Mouse (Mus musculus): ENCODE results near the gene Adssl1. TPM values are rescaled to one million over a fixed set of nuclear protein-coding genes. Genes with fewer than 3 reads are reported as not detected.

Gene Adssl1
- polyA plus RNA-seq, 1 experiment from 2014 or later, result 2.0 TPM

- Histone ChIP-seq H3K4me3 (replicated peaks) (peak overlapping the region; percentile 68), H3K9me3 (no peaks in the 10 kb centered on the region), H3K4me1 (peaks cover 41% of the 10 kb centered on the region), H3K27me3 (peaks cover 61% of the 10 kb centered on the region), H3K36me3 (replicated peaks) (no peaks in the 10 kb centered on the region), H3K9ac (peak overlapping the region; percentile 71), H3K4me2 (peak overlapping the region; percentile 94), H3K27ac (no peak overlapping the region)
- no peak for ATAC-seq (ENCODE audit: low FRiP score)
- WGBS, result 19% methylated on average over 19 of the region's 19 CpGs
Observed at GRCm38 (mm10) chr12:112677943-112678554, 58.2 kb downstream of the Adssl1 start.

GRCm38 (mm10) chr12:112678555-112679026 is 58.7 kb downstream of the Adssl1 start, which contains the start of gene Zbtb42:
Gene Zbtb42, plus strand, starts transcription at chr12:112678828.
- Histone ChIP-seq H3K27me3 (peaks cover 64% of the 10 kb centered on the region), H3K9ac (peak within 1 kb of the TSS; percentile 71), H3K4me3 (replicated peaks) (peak within 1 kb of the TSS; percentile 68), H3K27ac (no peak within 1 kb of the TSS), H3K36me3 (replicated peaks) (no peaks in the 10 kb centered on the region), H3K9me3 (no peaks in the 10 kb centered on the region), H3K4me2 (peak within 1 kb of the TSS; percentile 94), H3K4me1 (peaks cover 43% of the 10 kb centered on the region)
- peak; percentile 42 for ATAC-seq (ENCODE audit: low FRiP score)
- WGBS, result under 1% methylated on average over 43 of the region's 60 CpGs

- ATAC-seq (ENCODE audit: low FRiP score), result peak; percentile 18; the same call in 1 of the 2 replicates
- Histone ChIP-seq H3K4me3 (replicated peaks) (peak overlapping the region; percentile 68), H3K9ac (peak overlapping the region; percentile 71), H3K9me3 (no peaks in the 10 kb centered on the region), H3K4me1 (peaks cover 44% of the 10 kb centered on the region), H3K36me3 (replicated peaks) (no peaks in the 10 kb centered on the region), H3K27ac (no peak overlapping the region), H3K27me3 (peaks cover 64% of the 10 kb centered on the region), H3K4me2 (peak overlapping the region; percentile 94)
- WGBS, result 4% methylated on average over 68 of the region's 87 CpGs
Observed at GRCm38 (mm10) chr12:112679027-112679996, 59.5 kb downstream of the Adssl1 start.

GRCm38 (mm10) chr12:112683351-112683750 is 63.5 kb downstream of the Adssl1 start:
- no peak overlapping the region for H3K4me3 ChIP-seq (replicated peaks)
- H3K27ac ChIP-seq, result no peak overlapping the region
- H3K4me2 ChIP-seq, result no peak overlapping the region
- H3K27me3 ChIP-seq, result peaks cover 50% of the 10 kb centered on the region
- no peaks in the 10 kb centered on the region for H3K36me3 ChIP-seq (replicated peaks)
- no peak for ATAC-seq (ENCODE audit: low FRiP score)
- no peaks in the 10 kb centered on the region for H3K9me3 ChIP-seq
- no peak overlapping the region for H3K9ac ChIP-seq
- peaks cover 19% of the 10 kb centered on the region for H3K4me1 ChIP-seq
- 54% methylated on average over 7 of the region's 7 CpGs for WGBS

- 86% methylated on average over 15 of the region's 15 CpGs for WGBS
- no peak overlapping the region for H3K4me2 ChIP-seq
- H3K9ac ChIP-seq, result no peak overlapping the region
- no peak overlapping the region for H3K4me3 ChIP-seq (replicated peaks)
- no peak for ATAC-seq (ENCODE audit: low FRiP score)
- no peaks in the 10 kb centered on the region for H3K9me3 ChIP-seq
- 0 out of 2 replicates have a peak, but pooled peaks cover under 1% of the 10 kb centered on the region for H3K27me3 ChIP-seq
- no peak overlapping the region for H3K27ac ChIP-seq
- no peaks in the 10 kb centered on the region for H3K36me3 ChIP-seq (replicated peaks)
- peaks cover 14% of the 10 kb centered on the region for H3K4me1 ChIP-seq
Observed at GRCm38 (mm10) chr12:112688458-112688857, 68.6 kb downstream of the Adssl1 start.

Small RNA genes within 50 kb of the gene (microRNA-seq; reads per million reads assigned to microRNA genes)
- gene Mir6939, result 0.97 reads per million

Other genes starting within 250 kb of the Adssl1 start
- gene A530016L24Rik, start 130.6 kb upstream of the Adssl1 start, polyA plus RNA-seq (2016; fragmentation: Nextera tagmentation; extraction: Ambion mirVana), result not detected in 2 replicates
- 10.7 and 11.5 TPM in 2 replicates for gene Tmem179, start 103.3 kb upstream of the Adssl1 start, polyA plus RNA-seq (2016; fragmentation: Nextera tagmentation; extraction: Ambion mirVana)
- 0.70 and 1.3 TPM in 2 replicates for gene Inf2, start 31.3 kb upstream of the Adssl1 start, polyA plus RNA-seq (2016; fragmentation: Nextera tagmentation; extraction: Ambion mirVana)
- 151 and 173 TPM in 2 replicates for gene Siva1, start 24.6 kb downstream of the Adssl1 start, polyA plus RNA-seq (2016; fragmentation: Nextera tagmentation; extraction: Ambion mirVana)
- gene Akt1, start 54.8 kb downstream of the Adssl1 start, polyA plus RNA-seq (2016; fragmentation: Nextera tagmentation; extraction: Ambion mirVana), result 47.0 and 71.6 TPM in 2 replicates
- 4.6 and 5.1 TPM in 2 replicates for gene Zbtb42, start 58.8 kb downstream of the Adssl1 start, polyA plus RNA-seq (2016; fragmentation: Nextera tagmentation; extraction: Ambion mirVana)
- gene Cep170b, start 100.4 kb downstream of the Adssl1 start, polyA plus RNA-seq (2016; fragmentation: Nextera tagmentation; extraction: Ambion mirVana), result 14.4 and 16.3 TPM in 2 replicates
- 3.6 and 3.9 TPM in 2 replicates for gene Pld4, start 140.6 kb downstream of the Adssl1 start, polyA plus RNA-seq (2016; fragmentation: Nextera tagmentation; extraction: Ambion mirVana)
- gene Ahnak2, start 182.6 kb downstream of the Adssl1 start, polyA plus RNA-seq (2016; fragmentation: Nextera tagmentation; extraction: Ambion mirVana), result 0.05 and 0.19 TPM in 2 replicates
- gene Clba1, start 188.9 kb downstream of the Adssl1 start, polyA plus RNA-seq (2016; fragmentation: Nextera tagmentation; extraction: Ambion mirVana), result 13.7 and 15.6 TPM in 2 replicates
- 144 and 149 TPM in 2 replicates for gene Cdca4, start 209.4 kb downstream of the Adssl1 start, polyA plus RNA-seq (2016; fragmentation: Nextera tagmentation; extraction: Ambion mirVana)
- not detected in 2 replicates for gene Gpr132, start 248.2 kb downstream of the Adssl1 start, polyA plus RNA-seq (2016; fragmentation: Nextera tagmentation; extraction: Ambion mirVana)